Mouse (Mus musculus) liver, postnatal 0 days (tissue): Measurements from ENCODE around the gene Ccdc194.

Experiments used
- CTCF ChIP-seq: sonication (generic); IDR thresholded peaks from 2 replicates; pipeline ENCODE4 v1.5.1; 2016; ENCODE audit warnings: antibody characterized with exemption, low read depth
- EP300 ChIP-seq: IDR thresholded peaks from 2 replicates; pipeline ENCODE4 v1.6.1; 2016; ENCODE audit warnings: antibody characterized with exemption, low read depth, mild to moderate bottlenecking

GRCm38 (mm10) chr8:71472601-71473386 lies 52.7 kb downstream of the Ccdc194 start:
- no peak for TF ChIP-seq EP300
- TF ChIP-seq CTCF: peak; percentile 39
